Mouse (Mus musculus) gastrocnemius, postnatal 4 days (tissue): ENCODE measurements around the gene Rex2. TPM values are rescaled to one million over a fixed set of nuclear protein-coding genes. Genes with fewer than 3 reads are reported as not detected.
"Not testable (repeated sequence)": the region's sequence is repeated elsewhere in the genome, so short reads cannot be mapped to it uniquely, and the experiment has no call there.

Experiments used
- DNase-seq, 2 experiments: peaks; one replicate each; pipeline ENCODE4 v3.0.0; 2021 to 2022; ENCODE audit warnings: low spot score in 2 of 2, mixed read lengths in 2 of 2
- long read RNA-seq, 2 experiments: library from polyadenylated mRNA; stranded (forward); transcript quantifications; one replicate each; pipeline ENCODE4 v2.0.0; 2021
- total RNA-seq, 2 experiments: library from RNA; stranded (reverse); gene quantifications; 2 replicates each; pipeline ENCODE4 v1.2.3; 2021

Gene Rex2
- under 1 TPM in 1 of 2 experiments, not detected in 1; 0.32 TPM for total RNA-seq
- long read RNA-seq, experiment 1 = 0 reads
- long read RNA-seq, experiment 2 = 0 reads

GRCm38 (mm10) chr4:147021550-147021949 is at the start of gene Rex2:
Gene Rex2, plus strand, starts transcription at chr4:147021850.
- not testable (repeated sequence) for DNase-seq

GRCm38 (mm10) chr4:146976581-146976980 is 45.1 kb upstream of the Rex2 start:
- DNase-seq = not testable (repeated sequence)

GRCm38 (mm10) chr4:147018400-147018799 is 3.2 kb upstream of the Rex2 start:
- not testable (repeated sequence) for DNase-seq

GRCm38 (mm10) chr4:147026374-147026773 is 4.7 kb downstream of the Rex2 start:
- DNase-seq = peak in 1 of 2 experiments; percentile 3

- not testable (repeated sequence) for DNase-seq
Observed at GRCm38 (mm10) chr4:147031308-147032036, 9.8 kb downstream of the Rex2 start.

GRCm38 (mm10) chr4:147063768-147064167 is 42.1 kb downstream of the Rex2 start:
- DNase-seq = not testable (repeated sequence)

- not testable (repeated sequence) for DNase-seq
Observed at GRCm38 (mm10) chr4:147065861-147066260, 44.2 kb downstream of the Rex2 start.

- DNase-seq = not testable (repeated sequence)
Observed at GRCm38 (mm10) chr4:147066380-147066779, 44.7 kb downstream of the Rex2 start.

GRCm38 (mm10) chr4:147095641-147096040 is 74.0 kb downstream of the Rex2 start:
- not testable (repeated sequence) for DNase-seq

GRCm38 (mm10) chr4:147101666-147102626 is 80.3 kb downstream of the Rex2 start:
- not testable (repeated sequence) for DNase-seq

- not testable (repeated sequence) for DNase-seq
Observed at GRCm38 (mm10) chr4:147103814-147104213, 82.2 kb downstream of the Rex2 start.

Other genes with a start within 250 kb of the Rex2 start
- gene Gm21411, start 112.3 kb upstream of the Rex2 start, total RNA-seq = not detected
- gene Zfp989, start 49.9 kb upstream of the Rex2 start, total RNA-seq = not detected
- gene Zfp991, start 110.2 kb downstream of the Rex2 start, total RNA-seq = 1 to 10 TPM; 6.8 to 7.4 TPM